Mouse (Mus musculus) intestine, embryonic 14.5 days (tissue): ENCODE results near the gene Foxred2. TPM values are rescaled to one million over a fixed set of nuclear protein-coding genes. Genes with fewer than 3 reads are reported as not detected.

ENCODE experiments used
- ATAC-seq: fragments of 200-750 bp; cut with Nextera tagmentation; replicated peaks from 2 replicates; pipeline ENCODE4 v1.8.0; 2017; ENCODE audit warnings: low read depth, moderate number of reproducible peaks, moderate TSS enrichment, moderate library complexity; ENCODE audit not compliant: low FRiP score, low TSS enrichment
- DNase-seq: peaks from one replicate; pipeline ENCODE4 v3.0.0-alpha.2; 2018; ENCODE audit warnings: low spot score
- H3K27ac ChIP-seq: fragments of 300-500 bp; sonication (generic); 2 replicates; pipeline ENCODE4 v1.5.1; 2014; ENCODE audit warnings: low read depth, mild to moderate bottlenecking, control low read depth
- H3K27me3 ChIP-seq: fragments of 300-500 bp; sonication (generic); replicated peaks from 2 replicates; pipeline ENCODE4 v1.6.1; 2014; ENCODE audit warnings: low read length, control low read depth; ENCODE audit not compliant: control insufficient read depth, insufficient read depth
- H3K36me3 ChIP-seq: fragments of 300-500 bp; sonication (generic); 2 replicates; pipeline ENCODE4 v1.6.1; 2014; ENCODE audit warnings: low read length, control low read depth; ENCODE audit not compliant: control insufficient read depth, insufficient read depth
- H3K4me1 ChIP-seq: fragments of 300-500 bp; sonication (generic); replicated peaks from 2 replicates; pipeline ENCODE4 v1.6.1; 2014; ENCODE audit warnings: low read length, control low read depth, mixed read lengths; ENCODE audit not compliant: control insufficient read depth, insufficient read depth
- H3K4me2 ChIP-seq: fragments of 300-500 bp; sonication (generic); 2 replicates; pipeline ENCODE4 v1.6.1; 2014; ENCODE audit warnings: low read length
- H3K4me3 ChIP-seq: fragments of 300-500 bp; sonication (generic); 2 replicates; pipeline ENCODE4 v1.5.1; 2014; ENCODE audit warnings: low read depth, low read length, control low read depth, mixed read lengths
- H3K9ac ChIP-seq: fragments of 300-500 bp; sonication (generic); 2 replicates; pipeline ENCODE4 v1.6.1; 2014; ENCODE audit warnings: mild to moderate bottlenecking, low read length
- H3K9me3 ChIP-seq: fragments of 300-500 bp; sonication (generic); 2 replicates; pipeline ENCODE4 v1.6.1; 2016; ENCODE audit warnings: low read length, control low read depth; ENCODE audit not compliant: control insufficient read depth
- WGBS: fragments of 180-500 bp; shearing (Covaris S2); extraction: QIAGEN DNeasy Blood & Tissue Kit; methylation state at CpG from one replicate; pipeline ENCODE4 v1.1.7; 2014; 5-methylcytosine and 5-hydroxymethylcytosine counted together
- polyA plus RNA-seq: library from polyadenylated mRNA; unstranded; fragments of >200 nt; fragmentation: Nextera tagmentation; extraction: Ambion mirVana; gene quantifications from 2 replicates; pipeline ENCODE4 v1.2.1, GENCODE M21; 2014

The Foxred2 gene
- polyA plus RNA-seq, 1 experiment from 2014 or later, result 4.7 TPM

DNA sequence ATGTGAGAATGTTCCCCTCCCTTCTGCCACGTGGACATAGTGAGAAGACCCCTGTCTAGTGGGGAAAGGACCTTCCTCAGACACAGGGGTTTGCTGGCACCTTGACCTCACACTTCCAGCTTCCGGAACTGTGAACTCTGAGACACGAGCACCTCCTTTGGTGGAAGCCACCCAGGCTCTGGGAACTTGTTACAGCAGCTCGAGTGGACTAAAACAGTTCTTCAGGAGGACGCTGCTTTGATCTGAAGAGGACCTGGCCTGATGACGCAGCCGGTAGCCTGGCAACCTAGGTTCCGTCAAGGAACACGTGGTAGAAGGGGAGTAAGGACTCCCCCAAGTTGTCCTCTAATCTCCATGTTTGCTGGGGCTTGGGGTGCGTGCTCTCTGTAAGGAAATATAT is 64.1 kb downstream of the Foxred2 start:
- Histone ChIP-seq H3K27ac (no peak overlapping the region), H3K27me3 (no peaks in the 10 kb centered on the region), H3K9ac (no peak overlapping the region), H3K9me3 (no peaks in the 10 kb centered on the region), H3K36me3 (no peaks in the 10 kb centered on the region), H3K4me1 (no peaks in the 10 kb centered on the region), H3K4me2 (no peak overlapping the region), H3K4me3 (no peak overlapping the region)
- no peak for DNase-seq
- 88% methylated on average over 10 of the region's 10 CpGs for WGBS
- no peak for ATAC-seq

DNA sequence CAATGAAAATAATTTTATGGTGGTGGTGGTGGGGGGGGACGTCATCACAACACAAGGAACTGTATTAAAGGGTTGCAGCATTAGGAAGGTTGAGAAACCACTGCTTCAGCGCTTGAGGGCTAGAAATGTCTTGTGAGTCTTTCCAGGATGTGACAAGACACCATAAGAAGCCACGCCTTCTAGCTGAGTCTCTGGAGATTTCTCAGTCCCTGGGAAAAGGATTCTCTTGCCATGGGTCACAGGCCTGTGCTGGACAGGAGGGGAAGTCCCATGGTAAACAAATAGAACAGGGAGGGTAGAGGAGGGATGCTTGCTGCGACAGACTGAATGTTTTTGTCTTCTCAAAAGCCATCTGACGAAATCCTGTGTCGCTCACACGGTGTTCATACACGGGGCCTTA is 64.8 kb downstream of the Foxred2 start:
- Histone ChIP-seq H3K4me3 (no peak overlapping the region), H3K27me3 (no peaks in the 10 kb centered on the region), H3K9me3 (no peaks in the 10 kb centered on the region), H3K9ac (no peak overlapping the region), H3K4me2 (no peak overlapping the region), H3K36me3 (no peaks in the 10 kb centered on the region), H3K4me1 (peaks cover 5% of the 10 kb centered on the region), H3K27ac (no peak overlapping the region)
- WGBS, result 71% methylated on average over 8 of the region's 8 CpGs
- DNase-seq, result no peak
- ATAC-seq, result no peak

Other genes starting within 250 kb of the Foxred2 start
- 0.26 and 0.32 TPM in 2 replicates for gene Apol9b, start 227.7 kb downstream of the Foxred2 start, polyA plus RNA-seq
- not detected in 2 replicates for gene Apol8, start 199.7 kb downstream of the Foxred2 start, polyA plus RNA-seq
- gene Myh9, start 114.5 kb downstream of the Foxred2 start, polyA plus RNA-seq, result 67.9 and 72.2 TPM in 2 replicates
- gene Txn2, start 27.7 kb downstream of the Foxred2 start, polyA plus RNA-seq, result 324 and 325 TPM in 2 replicates
- 224 and 235 TPM in 2 replicates for gene Eif3d, start 14.1 kb upstream of the Foxred2 start, polyA plus RNA-seq
- gene Cacng2, start 163.3 kb upstream of the Foxred2 start, polyA plus RNA-seq, result 0.07 and 0.15 TPM in 2 replicates
- 82.9 and 83.3 TPM in 2 replicates for gene Ift27, start 217.4 kb upstream of the Foxred2 start, polyA plus RNA-seq
- not detected in 2 replicates for gene Pvalb, start 249.7 kb upstream of the Foxred2 start, polyA plus RNA-seq